Mouse (Mus musculus): ENCODE data around the gene Barhl2. TPM values are rescaled to one million over a fixed set of nuclear protein-coding genes. Genes with fewer than 3 reads are reported as not detected.

Gene Barhl2
- total and polyA plus RNA-seq, 3 experiments, result not detected

GRCm38 (mm10) chr5:106460535-106460934 lies 2.6 kb upstream of the Barhl2 start:
- no peak for DNase-seq (ENCODE audit: low read depth, low spot score)
- Histone ChIP-seq H3K27me3 (ENCODE audit: control insufficient read depth in 1 of 2, insufficient read depth in 2 of 2, low read length in 2 of 2) (no peaks in the 10 kb centered on the region), H3K4me1 (ENCODE audit: control insufficient read depth in 1 of 2, insufficient read depth in 2 of 2, low read length in 2 of 2) (no peaks in the 10 kb centered on the region), H3K9ac (ENCODE audit: control insufficient read depth, low read depth, low read length, poor library complexity, severe bottlenecking) (no peak overlapping the region), H3K36me3 (ENCODE audit: control insufficient read depth in 1 of 2, insufficient read depth in 2 of 2, low read length in 2 of 2) (no peaks in the 10 kb centered on the region), H3K9me3 (replicated peaks; ENCODE audit: insufficient read depth, low read length) (no peaks in the 10 kb centered on the region), H3K27ac (ENCODE audit: control insufficient read depth, low read depth, low read length) (no peak overlapping the region), H3K4me3 (ENCODE audit: control insufficient read depth in 1 of 2, insufficient read depth in 1 of 2, low read depth in 2 of 2, low read length in 2 of 2) (no peak overlapping the region), H3K79me2 (ENCODE audit: control insufficient read depth, insufficient read depth, low read length, poor library complexity) (no peaks in the 10 kb centered on the region)
- no peak for TF ChIP-seq POLR2AphosphoS2 (IDR thresholded peaks at IDR 0.05; ENCODE audit: low read length)
- no peak for TF ChIP-seq MAFK (IDR thresholded peaks at IDR 0.05; ENCODE audit: borderline replicate concordance, low read depth, low read length)

- TF ChIP-seq USF2 (IDR thresholded peaks at IDR 0.05; ENCODE audit: borderline replicate concordance in 1 of 2, insufficient read depth in 1 of 2, low read depth in 1 of 2, low read length in 2 of 2) (no peak), SIN3A (IDR thresholded peaks at IDR 0.05; ENCODE audit: low read length) (no peak), MAZ (IDR thresholded peaks at IDR 0.05; ENCODE audit: low read depth, low read length) (no peak), CTCF (IDR thresholded peaks at IDR 0.05 in 2 of 3, conservative IDR thresholded peaks at IDR 0.05 in 1 of 3; ENCODE audit: control insufficient read depth in 1 of 3, insufficient read depth in 1 of 3, low read depth in 2 of 3, low read length in 3 of 3, poor library complexity in 1 of 3, severe bottlenecking in 1 of 3) (no peak), ETS1 (IDR thresholded peaks at IDR 0.05; ENCODE audit: low read depth, low read length) (no peak), KAT2A (conservative IDR thresholded peaks at IDR 0.05; ENCODE audit: low read depth, low read length) (no peak), SMC3 (IDR thresholded peaks at IDR 0.05; ENCODE audit: low read depth, low read length) (no peak), MYB (IDR thresholded peaks at IDR 0.05; ENCODE audit: low read depth, low read length) (no peak), CHD1 (IDR thresholded peaks at IDR 0.05; ENCODE audit: low read depth, low read length) (no peak), MEF2A (IDR thresholded peaks at IDR 0.05; ENCODE audit: extremely low read depth, insufficient replicate concordance, low read depth, low read length, poor library complexity, severe bottlenecking) (no peak), EP300 (IDR thresholded peaks at IDR 0.05; ENCODE audit: low read depth in 1 of 2, low read length in 2 of 2) (no peak), CHD2 (IDR thresholded peaks at IDR 0.05; ENCODE audit: low read length) (no peak), RCOR1 (IDR thresholded peaks at IDR 0.05; ENCODE audit: low read depth, low read length) (no peak), TCF12 (IDR thresholded peaks at IDR 0.05; ENCODE audit: low read depth, low read length) (no peak), JUND (IDR thresholded peaks at IDR 0.05; ENCODE audit: low read depth, low read length) (no peak), NRF1 (IDR thresholded peaks at IDR 0.05; ENCODE audit: insufficient read depth, low read depth, low read length, poor library complexity, severe bottlenecking) (no peak)
- no peaks in the 10 kb centered on the region for H3K9me3 ChIP-seq (replicated peaks; ENCODE audit: insufficient read depth, low read length)
- no peak overlapping the region for H3K4me3 ChIP-seq (ENCODE audit: control insufficient read depth in 1 of 2, insufficient read depth in 1 of 2, low read depth in 2 of 2, low read length in 2 of 2)
Measured at GRCm38 (mm10) chr5:106460001-106460511, 2.1 kb upstream of the Barhl2 start.

More at GRCm38 (mm10) chr5:106460001-106460511, 2.1 kb upstream of the Barhl2 start:
- no peaks in the 10 kb centered on the region for H3K27me3 ChIP-seq (ENCODE audit: control insufficient read depth in 1 of 2, insufficient read depth in 2 of 2, low read length in 2 of 2)
- DNase-seq (ENCODE audit: low read depth, low spot score), result no peak
- H3K79me2 ChIP-seq (ENCODE audit: control insufficient read depth, insufficient read depth, low read length, poor library complexity), result no peaks in the 10 kb centered on the region
- H3K36me3 ChIP-seq (ENCODE audit: control insufficient read depth in 1 of 2, insufficient read depth in 2 of 2, low read length in 2 of 2), result no peaks in the 10 kb centered on the region
- H3K4me1 ChIP-seq (ENCODE audit: control insufficient read depth in 1 of 2, insufficient read depth in 2 of 2, low read length in 2 of 2), result no peaks in the 10 kb centered on the region
- no peak overlapping the region for H3K9ac ChIP-seq (ENCODE audit: control insufficient read depth, low read depth, low read length, poor library complexity, severe bottlenecking)
- no peak overlapping the region for H3K27ac ChIP-seq (ENCODE audit: control insufficient read depth, low read depth, low read length)

All from MEL (cell line).